Mouse (Mus musculus) central nervous system, embryonic 18 days (tissue): ENCODE data around the gene Sbk2. TPM values are rescaled to one million over a fixed set of nuclear protein-coding genes. Genes with fewer than 3 reads are reported as not detected.

Experiments used
- polyA plus RNA-seq: library from polyadenylated mRNA; depleted of rRNA; stranded (reverse); fragments of >200 nt; gene quantifications from 2 replicates; pipeline ENCODE4 v1.2.3, GENCODE M21; 2012; rRNA removed

Gene Sbk2
- polyA plus RNA-seq, result 0.12 and 0.23 TPM in 2 replicates

GRCm38 (mm10) chr7:4964272-4964671 is at the start of gene Sbk2:
Gene Sbk2 (minus strand): TSS chr7:4964406.

GRCm38 (mm10) chr7:4996003-4996895 is 32.0 kb upstream of the Sbk2 start, which contains the start of gene Zfp579:
Gene Zfp579 (minus strand): TSS chr7:4996158.

DNA sequence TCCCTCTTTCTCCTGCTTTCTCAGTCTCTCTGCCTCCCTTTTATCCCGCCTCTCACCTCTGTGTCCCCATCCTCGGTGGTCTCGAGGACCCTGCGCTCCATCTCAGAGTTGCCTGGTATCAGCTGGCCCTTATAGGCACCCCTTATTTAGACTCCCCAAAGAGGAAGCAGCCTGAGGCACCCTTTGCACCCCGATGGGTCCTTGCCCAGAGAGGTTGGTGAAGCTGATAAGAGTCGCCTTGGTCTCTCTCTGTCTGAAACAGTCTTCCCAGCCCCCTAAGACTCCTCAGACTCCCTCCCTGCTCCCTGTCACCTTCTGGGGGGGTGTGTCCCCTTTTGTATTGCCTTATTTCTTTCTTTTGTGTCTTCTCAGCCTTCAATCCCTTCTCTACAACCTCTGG is 6.9 kb upstream of the Sbk2 start, which contains the start of gene Sbk3:
Gene Sbk3, minus strand, starts transcription at position 101 of the 400 bp plus-strand sequence.

DNA sequence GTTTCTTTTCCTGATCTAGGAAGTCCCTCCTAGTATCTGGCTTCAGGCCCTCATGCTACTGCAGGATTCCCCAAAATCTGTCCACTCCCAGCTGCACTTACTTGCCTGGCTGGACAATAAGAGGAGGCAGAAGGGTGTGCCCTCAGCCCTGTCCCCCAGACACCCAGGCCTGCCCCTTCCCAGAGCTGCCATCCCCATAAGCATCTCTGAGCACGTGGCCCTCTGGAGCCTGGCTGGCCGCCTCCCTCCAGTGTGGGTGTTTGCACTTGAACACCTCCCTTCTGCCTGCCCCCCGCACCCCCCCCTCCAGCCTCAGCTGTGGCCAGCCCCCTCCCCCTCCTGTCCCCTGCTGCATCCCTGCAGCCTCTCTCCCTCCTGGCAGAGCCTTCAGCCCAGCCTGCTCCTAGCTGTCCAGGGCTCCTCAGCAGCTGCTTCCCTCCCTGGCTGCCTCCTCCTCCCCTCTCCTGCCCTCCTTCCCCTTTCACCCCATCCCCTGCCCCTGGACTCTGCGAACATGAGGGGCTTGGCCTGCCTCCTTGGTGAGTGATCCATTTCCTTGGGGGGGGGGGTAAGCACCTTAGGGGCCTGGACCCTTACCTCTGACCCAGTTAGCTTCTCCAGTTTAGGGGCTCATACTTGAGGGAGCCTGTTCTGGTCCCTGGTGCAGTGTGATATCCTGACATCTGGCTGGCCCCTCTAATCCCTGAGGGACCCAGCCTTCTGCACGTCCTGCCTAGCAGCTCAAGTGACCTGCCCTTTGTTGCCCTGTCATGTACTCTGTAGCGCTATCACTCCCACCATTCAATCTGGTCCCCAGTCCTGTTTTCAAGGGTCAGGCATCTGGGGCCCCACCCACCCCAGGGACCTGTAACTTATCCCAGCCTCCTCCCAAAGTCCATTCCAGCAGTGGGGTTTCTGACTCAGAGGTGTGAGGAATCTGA is 38.5 kb downstream of the Sbk2 start, which contains the start of gene Ssc5d:
Gene Ssc5d, plus strand, starts transcription at position 345 of the 941 bp plus-strand sequence.

GRCm38 (mm10) chr7:4921824-4922482 is 42.3 kb downstream of the Sbk2 start, which contains the start of gene Nat14:
Gene Nat14 (plus strand): TSS chr7:4922028.

DNA sequence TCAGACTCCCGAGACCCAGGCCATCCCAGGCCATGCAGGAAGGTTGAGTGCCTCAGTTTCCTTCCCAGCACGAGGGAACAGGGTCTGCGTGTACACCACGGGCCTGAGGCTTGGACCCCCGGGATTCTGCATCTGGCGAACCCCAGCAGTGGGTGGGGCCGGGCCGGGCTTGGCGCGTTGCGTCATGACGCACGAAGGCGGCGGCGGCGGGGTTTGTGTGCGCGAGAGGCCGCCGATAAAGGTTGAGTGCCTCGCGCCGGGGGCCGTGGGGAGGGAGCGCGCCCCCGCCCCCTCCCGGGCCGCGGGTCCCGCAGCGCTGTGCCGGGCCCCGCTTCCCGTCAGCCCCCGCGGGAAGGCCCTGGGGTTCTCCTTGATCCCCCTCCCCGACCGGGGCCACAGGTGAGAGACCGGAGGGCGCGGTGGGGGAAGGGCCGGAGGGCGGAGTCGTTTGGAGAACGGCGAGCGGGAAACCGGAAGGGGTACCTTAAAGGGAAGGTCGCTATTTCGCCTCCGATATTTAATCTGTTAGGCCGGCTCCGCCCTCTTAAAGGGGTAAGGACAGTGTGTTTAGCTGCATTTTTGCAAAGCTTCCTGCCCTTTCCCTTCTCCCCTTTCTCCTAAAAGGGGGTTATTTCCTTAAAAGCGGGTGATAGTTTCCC is 49.1 kb downstream of the Sbk2 start, which contains the start of gene Zfp628:
Gene Zfp628, plus strand, starts transcription at position 211 of the 659 bp plus-strand sequence.

DNA sequence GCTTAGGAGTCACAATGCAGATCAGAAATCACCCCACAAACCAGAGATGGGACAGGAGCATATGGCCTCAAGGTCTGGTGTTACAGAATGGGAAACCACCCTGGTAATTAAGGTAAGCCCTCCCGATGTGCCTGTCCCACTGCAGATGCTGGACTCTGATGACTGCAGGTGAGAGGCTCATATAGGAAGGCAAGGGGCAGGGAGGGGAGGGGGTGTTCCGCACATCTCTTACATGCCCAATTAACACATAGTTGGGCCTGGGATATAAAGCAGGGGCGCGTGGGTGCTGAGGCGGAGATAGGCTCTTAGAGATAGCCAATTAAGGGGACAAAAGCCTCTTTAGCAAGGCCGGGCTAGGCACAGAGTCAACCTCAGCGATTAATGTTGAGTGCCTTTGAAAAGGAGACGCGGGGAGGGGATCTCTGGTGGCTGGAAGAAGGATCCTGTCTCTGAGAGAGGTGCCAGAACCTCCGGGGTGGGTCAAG is 57.7 kb downstream of the Sbk2 start, which contains the start of gene Gm36210:
Gene Gm36210, minus strand, starts transcription at position 51 of the 485 bp plus-strand sequence.

Other genes with a start within 250 kb of the Sbk2 start
- 0.11 and 0.14 TPM in 2 replicates for gene Tmem150b, start 239.2 kb downstream of the Sbk2 start, polyA plus RNA-seq
- gene Kmt5c, start 224.3 kb downstream of the Sbk2 start, polyA plus RNA-seq, result 112 and 122 TPM in 2 replicates
- gene Cox6b2, start 211.3 kb downstream of the Sbk2 start, polyA plus RNA-seq, result 29.6 and 43.1 TPM in 2 replicates
- 0.03 TPM in 1 of 2 replicates, not detected in the other for gene Fam71e2, start 193.1 kb downstream of the Sbk2 start, polyA plus RNA-seq
- gene Il11, start 181.5 kb downstream of the Sbk2 start, polyA plus RNA-seq, result 0.49 and 0.62 TPM in 2 replicates
- not detected in 2 replicates for gene Tmem190, start 181.5 kb downstream of the Sbk2 start, polyA plus RNA-seq
- 6.4 and 7.8 TPM in 2 replicates for gene Tmem238, start 174.8 kb downstream of the Sbk2 start, polyA plus RNA-seq
- 289 and 373 TPM in 2 replicates for gene Rpl28, start 171.5 kb downstream of the Sbk2 start, polyA plus RNA-seq
- 351 and 378 TPM in 2 replicates for gene Ube2s, start 151.8 kb downstream of the Sbk2 start, polyA plus RNA-seq
- gene Shisa7, start 119.7 kb downstream of the Sbk2 start, polyA plus RNA-seq, result 155 and 178 TPM in 2 replicates
- gene Isoc2b, start 94.1 kb downstream of the Sbk2 start, polyA plus RNA-seq, result 2.4 and 3.1 TPM in 2 replicates
- 6.4 and 7.5 TPM in 2 replicates for gene Isoc2a, start 87.3 kb downstream of the Sbk2 start, polyA plus RNA-seq
- gene Gm36210, start 57.9 kb downstream of the Sbk2 start, polyA plus RNA-seq, result 0.89 and 1.0 TPM in 2 replicates
- gene Zfp628, start 49.2 kb downstream of the Sbk2 start, polyA plus RNA-seq, result 8.0 and 9.8 TPM in 2 replicates
- gene Nat14, start 42.4 kb downstream of the Sbk2 start, polyA plus RNA-seq, result 34.3 and 37.0 TPM in 2 replicates
- 2.5 and 3.2 TPM in 2 replicates for gene Ssc5d, start 38.6 kb downstream of the Sbk2 start, polyA plus RNA-seq
- 1.9 and 2.0 TPM in 2 replicates for gene Sbk3, start 6.8 kb upstream of the Sbk2 start, polyA plus RNA-seq
- 83.5 and 95.4 TPM in 2 replicates for gene Zfp579, start 31.8 kb upstream of the Sbk2 start, polyA plus RNA-seq
- gene Zfp524, start 50.0 kb upstream of the Sbk2 start, polyA plus RNA-seq, result 9.7 and 10.5 TPM in 2 replicates
- gene Fiz1, start 50.3 kb upstream of the Sbk2 start, polyA plus RNA-seq, result 30.6 and 33.0 TPM in 2 replicates
- not detected in 2 replicates for gene Gm44973, start 51.1 kb upstream of the Sbk2 start, polyA plus RNA-seq
- gene Zfp865, start 56.0 kb upstream of the Sbk2 start, polyA plus RNA-seq, result 28.3 and 32.9 TPM in 2 replicates
- gene Ccdc106, start 56.1 kb upstream of the Sbk2 start, polyA plus RNA-seq, result 70.7 and 72.2 TPM in 2 replicates
- not detected in 2 replicates for gene 4632433K11Rik, start 69.7 kb upstream of the Sbk2 start, polyA plus RNA-seq
- gene Zfp784, start 74.0 kb upstream of the Sbk2 start, polyA plus RNA-seq, result 5.8 and 7.8 TPM in 2 replicates
- 46.8 and 62.8 TPM in 2 replicates for gene Zfp580, start 87.1 kb upstream of the Sbk2 start, polyA plus RNA-seq
- gene U2af2, start 97.7 kb upstream of the Sbk2 start, polyA plus RNA-seq, result 319 and 341 TPM in 2 replicates
- gene Epn1, start 115.8 kb upstream of the Sbk2 start, polyA plus RNA-seq, result 180 and 196 TPM in 2 replicates
- not detected in 2 replicates for gene Rfpl4, start 152.5 kb upstream of the Sbk2 start, polyA plus RNA-seq
- 0.36 and 0.44 TPM in 2 replicates for gene Rasl2-9, start 161.5 kb upstream of the Sbk2 start, polyA plus RNA-seq
- gene Vmn1r55, start 185.3 kb upstream of the Sbk2 start, polyA plus RNA-seq, result not detected in 2 replicates
- gene Vmn1r56, start 232.3 kb upstream of the Sbk2 start, polyA plus RNA-seq, result not detected in 2 replicates